Comparison of ENCODE assay signal across 9 mouse cellular contexts in the genomic region with DNA sequence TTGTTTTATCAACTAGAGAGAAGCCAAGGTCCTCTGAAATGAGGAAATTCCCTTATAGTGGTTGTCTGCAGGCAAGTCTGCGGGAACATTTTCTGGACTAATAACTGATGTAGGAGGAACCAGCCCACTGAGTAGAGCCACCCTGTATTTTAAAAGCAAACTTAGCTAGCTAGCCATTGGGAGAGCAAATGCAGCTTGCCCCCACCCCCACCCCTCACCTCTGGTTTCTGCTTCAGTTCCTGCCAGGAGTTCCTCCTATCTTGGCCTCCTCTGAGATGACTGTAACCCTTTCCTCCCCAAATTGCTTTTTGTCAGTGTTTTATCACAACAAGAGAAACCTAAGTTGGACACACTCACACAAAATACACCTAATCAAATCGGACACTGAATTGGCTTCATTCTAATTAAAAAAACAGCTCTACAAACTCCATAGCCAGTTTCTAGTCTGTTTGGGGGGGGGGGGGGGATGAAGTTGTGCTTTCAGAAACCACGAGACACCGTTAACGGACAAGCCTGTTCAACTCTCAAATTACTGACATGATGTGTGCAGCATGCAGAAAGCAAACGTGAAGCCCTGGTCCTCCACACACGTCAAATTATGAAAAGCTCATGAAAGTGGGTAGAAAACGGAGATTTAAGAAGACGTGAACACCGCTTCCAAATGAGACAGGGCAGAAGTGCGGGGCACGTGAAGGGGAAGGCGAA. TPM values are rescaled to one million over a fixed set of nuclear protein-coding genes. Genes with fewer than 3 reads are reported as not detected.
DNase-seq lines count a peak whose midpoint lies in the region; ATAC-seq lines count a peak whose summit lies in the region.
"Had no signal": no experiment of that assay in that cellular context is flagged by ENCODE, and none has a peak within 500 bp of the region (broad histone marks: within the 10 kb centered on the region; RNA-seq: fewer than 3 reads in every experiment).

No protein-coding gene starts in this region.

- peak; percentile 4 for DNase-seq in adrenal gland, adult 2 months
- no peak for DNase-seq in adrenal gland, postnatal 14 days
- peak; percentile 11 to 18 for DNase-seq in spleen, postnatal 10 days (ENCODE audit: low spot score in 2 of 2)
- no peak for DNase-seq in spleen, postnatal 36 days (ENCODE audit: low spot score in 2 of 2)
- peak; percentile 10 for DNase-seq in forebrain, embryonic 14.5 days (ENCODE audit: low spot score)
- DNase-seq in liver, embryonic 11.5 days (ENCODE audit: low spot score): peak; percentile 37
- DNase-seq in gastrocnemius, adult 18-20 months (ENCODE audit: low spot score): no peak

- no peak for ATAC-seq in forebrain, embryonic 14.5 days
- ATAC-seq in liver, embryonic 11.5 days (replicated peaks; ENCODE audit: low FRiP score): no peak
- ATAC-seq in stomach, embryonic 14.5 days (ENCODE audit: insufficient number of reproducible peaks, insufficient read depth, low FRiP score, low read depth): no peak

- peak overlapping the region; percentile 71 for H3K4me3 ChIP-seq in forebrain, embryonic 14.5 days (ENCODE audit: low read depth, low read length)
- peak overlapping the region; percentile 76 for H3K4me3 ChIP-seq in liver, embryonic 11.5 days (ENCODE audit: low read depth, low read length)
- H3K4me3 ChIP-seq in stomach, embryonic 14.5 days (ENCODE audit: low read depth, low read length): peak overlapping the region; percentile 89

- peaks cover 21% of the 10 kb centered on the region for H3K36me3 ChIP-seq in forebrain, embryonic 14.5 days (ENCODE audit: control insufficient read depth, insufficient read depth, low read length)
- H3K36me3 ChIP-seq in liver, embryonic 11.5 days (ENCODE audit: control insufficient read depth, insufficient read depth, low read length): peaks cover 17% of the 10 kb centered on the region
- peaks cover 11% of the 10 kb centered on the region for H3K36me3 ChIP-seq in stomach, embryonic 14.5 days (ENCODE audit: control insufficient read depth, insufficient read depth, low read length)

- peak overlapping the region; percentile 94 for H3K9ac ChIP-seq in forebrain, embryonic 14.5 days (ENCODE audit: low read length)
- peak overlapping the region; percentile 68 for H3K9ac ChIP-seq in liver, embryonic 11.5 days (ENCODE audit: low read depth, low read length)
- H3K9ac ChIP-seq in stomach, embryonic 14.5 days (replicated peaks; ENCODE audit: low read depth, low read length): peak overlapping the region; percentile 93

- H3K4me1 ChIP-seq in forebrain, embryonic 14.5 days (ENCODE audit: control insufficient read depth, insufficient read depth, low read length): peaks cover 8% of the 10 kb centered on the region
- peaks cover 3% of the 10 kb centered on the region; the same call in 1 of the 2 replicates for H3K4me1 ChIP-seq in liver, embryonic 11.5 days (replicated peaks; ENCODE audit: control insufficient read depth, insufficient read depth, low read length)
- H3K4me1 ChIP-seq in stomach, embryonic 14.5 days (ENCODE audit: control insufficient read depth, insufficient read depth, low read length): peaks cover 4% of the 10 kb centered on the region; the same call in 1 of the 2 replicates

- H3K27me3 ChIP-seq in forebrain, embryonic 14.5 days (replicated peaks; ENCODE audit: control insufficient read depth, insufficient read depth, low read length): no peaks in the 10 kb centered on the region
- no peaks in the 10 kb centered on the region for H3K27me3 ChIP-seq in liver, embryonic 11.5 days (replicated peaks; ENCODE audit: control insufficient read depth, insufficient read depth, low read length)
- no peaks in the 10 kb centered on the region for H3K27me3 ChIP-seq in stomach, embryonic 14.5 days (ENCODE audit: control insufficient read depth, insufficient read depth, low read length)
- H3K27me3 ChIP-seq: Patski had no signal

- 10% methylated on average over 13 of the region's 13 CpGs for WGBS in forebrain, embryonic 14.5 days
- WGBS in liver, embryonic 11.5 days: 5% methylated on average over 13 of the region's 13 CpGs
- 8% methylated on average over 13 of the region's 13 CpGs for WGBS in stomach, embryonic 14.5 days

- no peaks in the 10 kb centered on the region for H3K9me3 ChIP-seq in forebrain, embryonic 14.5 days (replicated peaks; ENCODE audit: control insufficient read depth, low read length)
- no peaks in the 10 kb centered on the region for H3K9me3 ChIP-seq in liver, embryonic 11.5 days (ENCODE audit: control insufficient read depth, low read length)
- H3K9me3 ChIP-seq in stomach, embryonic 14.5 days (ENCODE audit: control insufficient read depth, low read depth, low read length): no peaks in the 10 kb centered on the region

- no peak overlapping the region for H3K27ac ChIP-seq in forebrain, embryonic 14.5 days (ENCODE audit: low read depth, low read length)
- no peak overlapping the region; the same call in 1 of the 2 replicates for H3K27ac ChIP-seq in liver, embryonic 11.5 days (ENCODE audit: low read depth, low read length)
- no peak overlapping the region for H3K27ac ChIP-seq in stomach, embryonic 14.5 days (ENCODE audit: low read length)

- H3K4me2 ChIP-seq in forebrain, embryonic 14.5 days (ENCODE audit: low read length): peak overlapping the region; percentile 79
- H3K4me2 ChIP-seq in liver, embryonic 11.5 days: peak overlapping the region; percentile 79
- peak overlapping the region; percentile 72 for H3K4me2 ChIP-seq in stomach, embryonic 14.5 days (replicated peaks; ENCODE audit: low read depth, low read length)

RNA-seq across cellular contexts. Expression of a gene that starts 1.3 kb away (rescaled TPM):
- 10 to 100 TPM; 10.5 to 11.7 TPM for total RNA-seq in adrenal gland, adult 2 months (2021)
- polyA plus RNA-seq in adrenal gland, adult 2 months (2012; rRNA removed): 0.81 and 1.3 TPM in 2 replicates
- 12.0 and 16.0 TPM in 2 replicates for total RNA-seq in adrenal gland, postnatal 14 days (2021)
- 6.1 and 7.7 TPM in 2 replicates for polyA plus RNA-seq in forebrain, embryonic 14.5 days (2014; fragmentation: Nextera tagmentation; extraction: Ambion mirVana)
- 5.7 and 5.9 TPM in 2 replicates for polyA plus RNA-seq in liver, embryonic 11.5 days (2014; fragmentation: Nextera tagmentation; extraction: Ambion mirVana)
- 10.3 and 11.4 TPM in 2 replicates for polyA plus RNA-seq in stomach, embryonic 14.5 days (2014; fragmentation: Nextera tagmentation; extraction: Ambion mirVana)
- 1 to 10 TPM; 5.1 to 5.9 TPM for total RNA-seq in gastrocnemius, adult 18-20 months (2021)

RNA-seq across cellular contexts. Expression of a gene that starts 1.7 kb away (rescaled TPM):
- total RNA-seq in adrenal gland, adult 2 months (2021): 10 to 100 TPM; 15.8 to 17.8 TPM
- 1.8 TPM in 2 replicates for polyA plus RNA-seq in adrenal gland, adult 2 months (2012; rRNA removed)
- total RNA-seq in adrenal gland, postnatal 14 days (2021): 18.5 and 25.7 TPM in 2 replicates
- polyA plus RNA-seq in forebrain, embryonic 14.5 days (2014; fragmentation: Nextera tagmentation; extraction: Ambion mirVana): 45.2 and 52.4 TPM in 2 replicates
- 104 and 107 TPM in 2 replicates for polyA plus RNA-seq in liver, embryonic 11.5 days (2014; fragmentation: Nextera tagmentation; extraction: Ambion mirVana)
- polyA plus RNA-seq in stomach, embryonic 14.5 days (2014; fragmentation: Nextera tagmentation; extraction: Ambion mirVana): 46.0 and 47.3 TPM in 2 replicates
- 10 to 100 TPM; 12.5 to 13.6 TPM for total RNA-seq in gastrocnemius, adult 18-20 months (2021)

RNA-seq across cellular contexts. Expression of a gene that starts 53.7 kb away (rescaled TPM):
- total RNA-seq in adrenal gland, adult 2 months (2021): 1 to 10 TPM; 1.6 to 2.3 TPM
- polyA plus RNA-seq in adrenal gland, adult 2 months (2012; rRNA removed): 0.03 and 0.15 TPM in 2 replicates
- total RNA-seq in adrenal gland, postnatal 14 days (2021): 1.7 and 2.1 TPM in 2 replicates
- 21.5 and 22.7 TPM in 2 replicates for polyA plus RNA-seq in forebrain, embryonic 14.5 days (2014; fragmentation: Nextera tagmentation; extraction: Ambion mirVana)
- 0.92 and 1.1 TPM in 2 replicates for polyA plus RNA-seq in liver, embryonic 11.5 days (2014; fragmentation: Nextera tagmentation; extraction: Ambion mirVana)
- 0.87 and 1.4 TPM in 2 replicates for polyA plus RNA-seq in stomach, embryonic 14.5 days (2014; fragmentation: Nextera tagmentation; extraction: Ambion mirVana)
- under 1 TPM; 0.24 to 0.30 TPM for total RNA-seq in gastrocnemius, adult 18-20 months (2021)

Comparison
In these comparisons a context has a peak if more than half of its experiments do, and no peak if none do; other contexts are left out.
1. DNase-seq: peak in adrenal gland, adult 2 months (single experiment), spleen, postnatal 10 days (2 of 2), forebrain, embryonic 14.5 days (single experiment) and liver, embryonic 11.5 days (single experiment); none in adrenal gland, postnatal 14 days (single experiment), spleen, postnatal 36 days (0 of 2) and gastrocnemius, adult 18-20 months (single experiment).
2. RNA of a gene that starts 1.7 kb away (polyA plus RNA-seq): 104 to 107 TPM in liver, embryonic 11.5 days, 46.0 to 47.3 TPM in stomach, embryonic 14.5 days and 45.2 to 52.4 TPM in forebrain, embryonic 14.5 days; 1.8 TPM in adrenal gland, adult 2 months; every median in the first group is over 10 times any median in the second.
3. Peak in every context shown above with its lines, with median percentiles within 50 percentile points of each other: H3K4me2 ChIP-seq, H3K4me3 ChIP-seq and H3K9ac ChIP-seq.